Mouse (Mus musculus) G1E (cell line): ENCODE measurements around the gene Gm10300.

Experiments used
- CTCF ChIP-seq: IDR thresholded peaks from 2 replicates; pipeline ENCODE4 v1.5.1; 2012; ENCODE audit warnings: low read depth, low read length, inconsistent platforms, mixed read lengths
- GATA1 ChIP-seq: IDR thresholded peaks from 2 replicates; pipeline ENCODE4 v1.6.1; 2012; ENCODE audit warnings: borderline replicate concordance, low read length, inconsistent platforms, mixed read lengths
- GATA2 ChIP-seq: IDR thresholded peaks from 2 replicates; pipeline ENCODE4 v1.6.1; 2012; ENCODE audit warnings: low read depth, low read length, inconsistent platforms, borderline replicate concordance
- POLR2AphosphoS5 ChIP-seq: IDR thresholded peaks from 2 replicates; pipeline ENCODE4 v1.6.1; 2012; ENCODE audit warnings: low read depth, low read length, inconsistent platforms; ENCODE audit not compliant: insufficient replicate concordance
- TAL1 ChIP-seq: conservative IDR thresholded peaks from 2 replicates; pipeline ENCODE4 v1.6.1; 2012; ENCODE audit warnings: low read depth, low read length, inconsistent platforms, mixed read lengths

GRCm38 (mm10) chr4:132101152-132101551, 26.7 kb downstream of the Gm10300 start:
- no peak for TF ChIP-seq CTCF
- no peak for TF ChIP-seq GATA1
- no peak for TF ChIP-seq TAL1
- no peak for TF ChIP-seq POLR2AphosphoS5
- no peak for TF ChIP-seq GATA2
